Comparison of ENCODE assay signal across 7 mouse cellular contexts in genomic region chr1:162665486-162666174, GRCm38 (mm10). TPM values are rescaled to one million over a fixed set of nuclear protein-coding genes. Genes with fewer than 3 reads are reported as not detected.
DNase-seq lines count a peak whose midpoint lies in the region; ATAC-seq lines count a peak whose summit lies in the region.

No protein-coding gene starts in this region.

- H3K4me2 ChIP-seq in hindbrain, embryonic 16.5 days (ENCODE audit: low read length), result peak overlapping the region; percentile 66
- H3K4me2 ChIP-seq in midbrain, embryonic 11.5 days, result peak overlapping the region; percentile 60

- H3K27ac ChIP-seq in hindbrain, embryonic 16.5 days (ENCODE audit: low read depth, low read length), result no peak overlapping the region
- H3K27ac ChIP-seq in midbrain, embryonic 11.5 days (ENCODE audit: low read depth, low read length), result no peak overlapping the region

- no peaks in the 10 kb centered on the region for H3K27me3 ChIP-seq in hindbrain, embryonic 16.5 days (replicated peaks; ENCODE audit: control insufficient read depth, insufficient read depth, low read length)
- H3K27me3 ChIP-seq in midbrain, embryonic 11.5 days (ENCODE audit: control insufficient read depth, insufficient read depth, low read length), result no peaks in the 10 kb centered on the region

- peak; percentile 85 for ATAC-seq in hindbrain, embryonic 16.5 days
- peak; percentile 88 for ATAC-seq in midbrain, embryonic 11.5 days (ENCODE audit: low FRiP score)

- H3K9ac ChIP-seq in hindbrain, embryonic 16.5 days (ENCODE audit: low read depth, low read length), result peak overlapping the region; percentile 59; the same call in 1 of the 2 replicates
- H3K9ac ChIP-seq in midbrain, embryonic 11.5 days (ENCODE audit: low read length), result peak overlapping the region; percentile 58

- peak overlapping the region; percentile 30 for H3K4me3 ChIP-seq in hindbrain, embryonic 16.5 days (ENCODE audit: low read length)
- H3K4me3 ChIP-seq in midbrain, embryonic 11.5 days (ENCODE audit: low read depth, low read length), result peak overlapping the region; percentile 25; the same call in 1 of the 2 replicates

- H3K36me3 ChIP-seq in hindbrain, embryonic 16.5 days (ENCODE audit: control insufficient read depth, insufficient read depth, low read length), result no peaks in the 10 kb centered on the region; the same call in 1 of the 2 replicates
- H3K36me3 ChIP-seq in midbrain, embryonic 11.5 days (ENCODE audit: control insufficient read depth, insufficient read depth, low read length), result peaks cover 1% of the 10 kb centered on the region; the same call in 1 of the 2 replicates

- peaks cover 5% of the 10 kb centered on the region for H3K4me1 ChIP-seq in hindbrain, embryonic 16.5 days (ENCODE audit: control insufficient read depth, insufficient read depth, low read depth, low read length)
- H3K4me1 ChIP-seq in midbrain, embryonic 11.5 days (ENCODE audit: control insufficient read depth, insufficient read depth, low read length), result peaks cover 6% of the 10 kb centered on the region; the same call in 1 of the 2 replicates

- no peaks in the 10 kb centered on the region for H3K9me3 ChIP-seq in hindbrain, embryonic 16.5 days (ENCODE audit: control insufficient read depth, low read length)
- no peaks in the 10 kb centered on the region for H3K9me3 ChIP-seq in midbrain, embryonic 11.5 days (ENCODE audit: control insufficient read depth, low read length)

- DNase-seq in retina, embryonic 14.5 days (ENCODE audit: low spot score), result peak; percentile 63
- no peak for DNase-seq in retina, postnatal 1 day
- peak; percentile 75 for DNase-seq in embryo, embryonic 11 days
- peak; percentile 93 for DNase-seq in midbrain, embryonic 11.5 days (ENCODE audit: low spot score, missing footprints)
- no peak for DNase-seq in left cerebral cortex, adult 9 months (ENCODE audit: low spot score in 2 of 2)
- no peak for DNase-seq in spleen, adult 18-20 months

- WGBS in hindbrain, embryonic 16.5 days, result 4% methylated on average over 11 of the region's 11 CpGs
- WGBS in midbrain, embryonic 11.5 days, result 4% methylated on average over 11 of the region's 11 CpGs

RNA-seq across cellular contexts. Expression of gene Myocos, which starts 7.6 kb away (rescaled TPM):
- polyA plus RNA-seq in hindbrain, embryonic 16.5 days (2015; fragmentation: Nextera tagmentation; extraction: Ambion mirVana), result not detected in 2 replicates
- not detected in 2 replicates for polyA plus RNA-seq in midbrain, embryonic 11.5 days (2014; fragmentation: Nextera tagmentation; extraction: Ambion mirVana)

RNA-seq across cellular contexts. Expression of gene Myoc, which starts 26.7 kb away (rescaled TPM):
- 0.10 and 0.12 TPM in 2 replicates for polyA plus RNA-seq in hindbrain, embryonic 16.5 days (2015; fragmentation: Nextera tagmentation; extraction: Ambion mirVana)
- polyA plus RNA-seq in midbrain, embryonic 11.5 days (2014; fragmentation: Nextera tagmentation; extraction: Ambion mirVana), result not detected in 2 replicates

Comparison
In these comparisons a context has a peak if more than half of its experiments do, and no peak if none do; other contexts are left out.
1. DNase-seq: peak in retina, embryonic 14.5 days (single experiment), embryo, embryonic 11 days (single experiment) and midbrain, embryonic 11.5 days (single experiment); none in retina, postnatal 1 day (single experiment), left cerebral cortex, adult 9 months (0 of 2) and spleen, adult 18-20 months (0 of 2).